Comparison of ENCODE assay signal across 23 mouse cellular contexts in the genomic region with DNA sequence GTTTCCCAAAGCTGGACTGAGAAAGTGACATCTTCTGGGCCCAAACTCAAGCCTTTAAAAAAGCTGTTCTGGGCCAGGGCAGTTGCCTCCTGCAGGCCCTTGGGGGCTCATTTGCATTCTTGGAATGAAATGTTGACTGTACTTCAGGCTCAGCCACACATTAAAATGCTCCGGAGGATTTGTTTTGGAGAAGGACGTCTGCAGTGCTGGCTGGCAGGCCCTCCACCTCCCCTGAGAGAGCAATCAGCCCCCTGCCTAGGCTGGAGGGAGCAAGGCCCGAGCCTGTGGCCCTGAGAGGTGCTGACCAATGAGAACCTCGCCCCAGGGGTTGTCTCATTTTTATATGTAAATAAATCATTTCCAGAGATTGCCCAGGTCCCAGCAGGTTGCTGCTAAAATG. TPM values are rescaled to one million over a fixed set of nuclear protein-coding genes. Genes with fewer than 3 reads are reported as not detected.
DNase-seq lines count a peak whose midpoint lies in the region; ATAC-seq and TF ChIP-seq lines count a peak whose summit lies in the region.
"Had no signal": no experiment of that assay in that cellular context is flagged by ENCODE, and none has a peak within 500 bp of the region (broad histone marks: within the 10 kb centered on the region; RNA-seq: fewer than 3 reads in every experiment).

No protein-coding gene starts in this region.

- peak; percentile 43; the same call in 1 of the 2 replicates for ATAC-seq in forebrain, embryonic 16.5 days
- ATAC-seq in forebrain, embryonic 13.5 days = no peak
- ATAC-seq in neural tube, embryonic 15.5 days (ENCODE audit: low FRiP score) = peak; percentile 21; the same call in 1 of the 2 replicates
- ATAC-seq: CD4-positive, CD25-positive, alpha-beta regulatory T cell, adult 4 months; inflammation-experienced regulatory T-cells, adult 6 months had no signal

- H3K4me2 ChIP-seq in forebrain, embryonic 16.5 days (ENCODE audit: low read length) = no peak overlapping the region
- H3K4me2 ChIP-seq in forebrain, embryonic 13.5 days = no peak overlapping the region
- H3K4me2 ChIP-seq in neural tube, embryonic 15.5 days = no peak overlapping the region
- H3K4me2 ChIP-seq: hindbrain, embryonic 14.5 days had no signal

- H3K27me3 ChIP-seq in forebrain, embryonic 16.5 days (replicated peaks; ENCODE audit: control insufficient read depth, insufficient read depth, low read length) = no peaks in the 10 kb centered on the region
- H3K27me3 ChIP-seq in forebrain, embryonic 13.5 days = no peaks in the 10 kb centered on the region
- H3K27me3 ChIP-seq in neural tube, embryonic 15.5 days (replicated peaks) = no peaks in the 10 kb centered on the region

- no peaks in the 10 kb centered on the region for H3K4me1 ChIP-seq in forebrain, embryonic 16.5 days (replicated peaks; ENCODE audit: control insufficient read depth, insufficient read depth, low read length)
- H3K4me1 ChIP-seq in forebrain, embryonic 13.5 days = peaks cover 4% of the 10 kb centered on the region; the same call in 1 of the 2 replicates
- H3K4me1 ChIP-seq in neural tube, embryonic 15.5 days = peaks cover 11% of the 10 kb centered on the region; the same call in 1 of the 2 replicates

- TF ChIP-seq CTCF in left cerebral cortex, adult 2 months (IDR thresholded peaks at IDR 0.05) = no peak

- DNase-seq in adrenal gland, postnatal 10 days = peak; percentile 46
- DNase-seq in adrenal gland, adult 8-10 months = no peak
- peak; percentile 24 for DNase-seq in left cerebral cortex, postnatal 4 days
- DNase-seq in left cerebral cortex, adult 2 months (ENCODE audit: extremely low spot score in 1 of 2, low spot score in 2 of 2) = no peak
- no peak for DNase-seq in neural tube, embryonic 10.5 days (ENCODE audit: extremely low spot score, low spot score)
- DNase-seq: B cell, adult 2 months; gastrocnemius, postnatal 36 days; heart, adult 11 months; heart, postnatal 10 days; heart, postnatal 4 days; kidney, adult 11 months had no signal

- H3K27ac ChIP-seq in forebrain, embryonic 16.5 days (ENCODE audit: low read length) = no peak overlapping the region
- no peak overlapping the region for H3K27ac ChIP-seq in forebrain, embryonic 13.5 days
- H3K27ac ChIP-seq in left cerebral cortex, adult 2 months = no peak overlapping the region
- 0 out of 2 replicates have a peak overlapping the region, but pooled peaks have one; percentile 9 for H3K27ac ChIP-seq in neural tube, embryonic 15.5 days (replicated peaks)
- H3K27ac ChIP-seq: embryonic facial prominence, embryonic 10.5 days; heart, embryonic 10.5 days; hindbrain, embryonic 14.5 days had no signal

- no peak overlapping the region for H3K4me3 ChIP-seq in forebrain, embryonic 16.5 days (replicated peaks; ENCODE audit: low read length)
- no peak overlapping the region for H3K4me3 ChIP-seq in forebrain, embryonic 13.5 days
- H3K4me3 ChIP-seq in left cerebral cortex, adult 2 months = no peak overlapping the region
- H3K4me3 ChIP-seq in neural tube, embryonic 15.5 days (replicated peaks) = no peak overlapping the region
- H3K4me3 ChIP-seq: embryonic facial prominence, embryonic 10.5 days; heart, embryonic 10.5 days had no signal

- H3K9me3 ChIP-seq in forebrain, embryonic 16.5 days (ENCODE audit: control insufficient read depth, low read length) = no peaks in the 10 kb centered on the region
- no peaks in the 10 kb centered on the region for H3K9me3 ChIP-seq in forebrain, embryonic 13.5 days (replicated peaks)
- no peaks in the 10 kb centered on the region for H3K9me3 ChIP-seq in neural tube, embryonic 15.5 days (replicated peaks)
- H3K9me3 ChIP-seq: embryonic facial prominence, embryonic 10.5 days; heart, embryonic 10.5 days had no signal

- H3K9ac ChIP-seq in forebrain, embryonic 16.5 days (replicated peaks; ENCODE audit: low read depth, low read length) = no peak overlapping the region
- no peak overlapping the region for H3K9ac ChIP-seq in forebrain, embryonic 13.5 days
- H3K9ac ChIP-seq in neural tube, embryonic 15.5 days (replicated peaks) = no peak overlapping the region
- H3K9ac ChIP-seq: hindbrain, embryonic 14.5 days had no signal

- intact Hi-C loops in left cerebral cortex, postnatal 4 days (cut with DNase I) = no loop called here
- intact Hi-C loops in left cerebral cortex, adult 2 months (cut with DNase I) = no loop called here

- WGBS in forebrain, embryonic 16.5 days = 10% methylated on average over 4 of the region's 4 CpGs
- whole genome bisulfite sequencing in forebrain, embryonic 13.5 days = 13% methylated on average over 4 of the region's 4 CpGs
- WGBS in neural tube, embryonic 15.5 days = 7% methylated on average over 4 of the region's 4 CpGs

- H3K36me3 ChIP-seq in forebrain, embryonic 16.5 days (ENCODE audit: control insufficient read depth, insufficient read depth) = no peaks in the 10 kb centered on the region
- H3K36me3 ChIP-seq in forebrain, embryonic 13.5 days (ENCODE audit: poor library complexity, severe bottlenecking) = no peaks in the 10 kb centered on the region
- H3K36me3 ChIP-seq in neural tube, embryonic 15.5 days = no peaks in the 10 kb centered on the region
- H3K36me3 ChIP-seq: embryonic facial prominence, embryonic 10.5 days; G1E; heart, embryonic 10.5 days had no signal

RNA-seq across cellular contexts. Expression of a gene that starts 14.5 kb away (rescaled TPM):
- total RNA-seq in adrenal gland, postnatal 10 days (2021) = not detected
- not detected for total RNA-seq in adrenal gland, adult 8-10 months (2022)
- polyA plus RNA-seq in forebrain, embryonic 16.5 days (2015; fragmentation: Nextera tagmentation; extraction: Ambion mirVana) = 2.5 and 3.0 TPM in 2 replicates
- polyA plus RNA-seq in forebrain, embryonic 13.5 days (2015; fragmentation: Nextera tagmentation; extraction: Ambion mirVana) = 7.6 and 9.8 TPM in 2 replicates
- 1 to 10 TPM; 4.9 to 7.0 TPM for total RNA-seq in left cerebral cortex, postnatal 4 days (2021)
- total RNA-seq in left cerebral cortex, adult 2 months (2021) = 1 to 10 TPM; 1.6 to 2.6 TPM
- 4.9 and 6.9 TPM in 2 replicates for polyA plus RNA-seq in neural tube, embryonic 15.5 days (2015; fragmentation: Nextera tagmentation; extraction: Ambion mirVana)
- total RNA-seq: adrenal gland, postnatal 4 days; gastrocnemius, adult 8-10 months; gastrocnemius, postnatal 36 days; heart, postnatal 10 days; heart, postnatal 4 days had no signal
- polyA plus RNA-seq: CD4-positive, CD25-positive, alpha-beta regulatory T cell, adult 4 months; embryonic facial prominence, embryonic 14.5 days; G1E; heart, embryonic 10.5 days; inflammation-experienced regulatory T-cells, adult 6 months had no signal

RNA-seq across cellular contexts. Expression of a gene that starts 54.3 kb away (rescaled TPM):
- 1 to 10 TPM; 2.9 to 3.2 TPM for total RNA-seq in adrenal gland, postnatal 10 days (2021)
- 1 to 10 TPM; 1.9 to 3.9 (median 2.5) TPM for total RNA-seq in adrenal gland, adult 8-10 months (2022)
- polyA plus RNA-seq in forebrain, embryonic 16.5 days (2015; fragmentation: Nextera tagmentation; extraction: Ambion mirVana) = 0.25 TPM in 1 of 2 replicates, not detected in the other
- 0.39 TPM in 1 of 2 replicates, not detected in the other for polyA plus RNA-seq in forebrain, embryonic 13.5 days (2015; fragmentation: Nextera tagmentation; extraction: Ambion mirVana)
- total RNA-seq in left cerebral cortex, postnatal 4 days (2021) = 1 to 10 TPM in 1 of 2 experiments, under 1 TPM in 1; 0.62 to 1.8 TPM
- 1 to 10 TPM; 4.2 to 6.1 TPM for total RNA-seq in left cerebral cortex, adult 2 months (2021)
- 2.0 and 3.2 TPM in 2 replicates for polyA plus RNA-seq in neural tube, embryonic 15.5 days (2015; fragmentation: Nextera tagmentation; extraction: Ambion mirVana)
- total RNA-seq: G1E had no signal
- polyA plus RNA-seq: CD4-positive, CD25-positive, alpha-beta regulatory T cell, adult 4 months; G1E; inflammation-experienced regulatory T-cells, adult 6 months had no signal

RNA-seq across cellular contexts. Expression of a gene that starts 59.5 kb away (rescaled TPM):
- 10 to 100 TPM in 1 of 2 experiments, 1 to 10 TPM in 1; 5.5 to 20.3 TPM for total RNA-seq in adrenal gland, postnatal 10 days (2021)
- 1 to 10 TPM in 1 of 4 experiments, under 1 TPM in 3; 0.74 to 1.5 (median 0.83) TPM for total RNA-seq in adrenal gland, adult 8-10 months (2022)
- 0.73 and 0.77 TPM in 2 replicates for polyA plus RNA-seq in forebrain, embryonic 16.5 days (2015; fragmentation: Nextera tagmentation; extraction: Ambion mirVana)
- 0.40 and 0.60 TPM in 2 replicates for polyA plus RNA-seq in forebrain, embryonic 13.5 days (2015; fragmentation: Nextera tagmentation; extraction: Ambion mirVana)
- total RNA-seq in left cerebral cortex, postnatal 4 days (2021) = 1 to 10 TPM; 1.4 to 1.8 TPM
- total RNA-seq in left cerebral cortex, adult 2 months (2021) = 1 to 10 TPM; 3.3 to 3.7 TPM
- 2.1 and 3.3 TPM in 2 replicates for polyA plus RNA-seq in neural tube, embryonic 15.5 days (2015; fragmentation: Nextera tagmentation; extraction: Ambion mirVana)
- polyA plus RNA-seq: G1E had no signal

Comparison
In these comparisons a context has a peak if more than half of its experiments do, and no peak if none do; other contexts are left out.
1. DNase-seq: peak in adrenal gland, postnatal 10 days (single experiment) and left cerebral cortex, postnatal 4 days (single experiment); none in adrenal gland, adult 8-10 months (single experiment), left cerebral cortex, adult 2 months (0 of 2) and neural tube, embryonic 10.5 days (single experiment).